Mouse (Mus musculus): ENCODE data around the gene Tiam1.

- no peak for TF ChIP-seq POLR2A (IDR thresholded peaks at IDR 0.05; ENCODE audit: borderline replicate concordance, control insufficient read depth, low read depth, low read length)
- TF ChIP-seq CTCF (IDR thresholded peaks at IDR 0.05; ENCODE audit: control insufficient read depth, insufficient read depth, low read length), result no peak
Observed at GRCm38 (mm10) chr16:89857666-89858065, 285.9 kb downstream of the Tiam1 start.
